ENCODE assay signal across 1 mouse cellular context in genomic region chr7:30333436-30333835, GRCm38 (mm10).
TF ChIP-seq lines count a peak whose summit lies in the region.

No protein-coding gene starts in this region.

TF ChIP-seq in MEL, 35 proteins besides CTCF, POLR2A, EP300 and RAD21 (continued from another document):
- TF ChIP-seq CHD1 (IDR thresholded peaks at IDR 0.05; ENCODE audit: low read depth, low read length), result no peak
- peak; percentile 43 for TF ChIP-seq SIN3A (IDR thresholded peaks at IDR 0.05; ENCODE audit: low read length)
- TF ChIP-seq MEF2A (IDR thresholded peaks at IDR 0.05; ENCODE audit: extremely low read depth, insufficient replicate concordance, low read depth, low read length, poor library complexity, severe bottlenecking), result no peak
- TF ChIP-seq MYC (IDR thresholded peaks at IDR 0.05; ENCODE audit: low read depth, low read length), result peak; percentile 82
- no peak for TF ChIP-seq KAT2A (conservative IDR thresholded peaks at IDR 0.05; ENCODE audit: low read depth, low read length)
- peak; percentile 69; the same call in 1 of the 2 replicates for TF ChIP-seq TCF12 (IDR thresholded peaks at IDR 0.05; ENCODE audit: low read depth, low read length)
- TF ChIP-seq GABPA (IDR thresholded peaks at IDR 0.05; ENCODE audit: low read depth, low read length), result no peak
- TF ChIP-seq USF1 (IDR thresholded peaks at IDR 0.05; ENCODE audit: low read depth, low read length), result no peak
- no peak for TF ChIP-seq ZMIZ1 (IDR thresholded peaks at IDR 0.05; ENCODE audit: low read depth, low read length)
